Mouse (Mus musculus) central nervous system, embryonic 18 days (tissue): ENCODE measurements around the gene Aasdh. TPM values are rescaled to one million over a fixed set of nuclear protein-coding genes. Genes with fewer than 3 reads are reported as not detected.

Experiments used
- polyA plus RNA-seq: library from polyadenylated mRNA; depleted of rRNA; stranded (reverse); fragments of >200 nt; gene quantifications from 2 replicates; pipeline ENCODE4 v1.2.3, GENCODE M21; 2012; rRNA removed

The Aasdh gene
- 26.8 and 27.8 TPM in 2 replicates for polyA plus RNA-seq

GRCm38 (mm10) chr5:76905405-76906154, at the start of gene Aasdh:
Aasdh (minus strand) TSS chr5:76905514.

GRCm38 (mm10) chr5:76951106-76952027, 46.1 kb upstream of the Aasdh start, which contains the start of the genes Paics and Ppat:
Paics (plus strand) TSS chr5:76951307.
Ppat (minus strand) TSS chr5:76951578.

Other genes with a start within 250 kb of the Aasdh start
- 107 and 114 TPM in 2 replicates for gene C530008M17Rik, start 249.0 kb downstream of the Aasdh start, polyA plus RNA-seq
- 86.3 and 94.0 TPM in 2 replicates for gene Paics, start 45.8 kb upstream of the Aasdh start, polyA plus RNA-seq
- gene Ppat, start 46.1 kb upstream of the Aasdh start, polyA plus RNA-seq = 9.5 and 10.8 TPM in 2 replicates
- gene Srp72, start 69.2 kb upstream of the Aasdh start, polyA plus RNA-seq = 82.3 and 83.2 TPM in 2 replicates
- 0.47 and 0.51 TPM in 2 replicates for gene Arl9, start 98.5 kb upstream of the Aasdh start, polyA plus RNA-seq
- gene Thegl, start 110.5 kb upstream of the Aasdh start, polyA plus RNA-seq = 0.67 and 0.82 TPM in 2 replicates
- 24.6 and 33.1 TPM in 2 replicates for gene Hopx, start 209.6 kb upstream of the Aasdh start, polyA plus RNA-seq